Mouse (Mus musculus) stomach, adult 2 months (tissue): ENCODE results near the gene Olfr310. TPM values are rescaled to one million over a fixed set of nuclear protein-coding genes. Genes with fewer than 3 reads are reported as not detected.

Experiments
- polyA plus RNA-seq: library from polyadenylated mRNA; depleted of rRNA; stranded (reverse); fragments of >200 nt; gene quantifications from 2 replicates; pipeline ENCODE4 v1.2.3, GENCODE M21; 2012; rRNA removed

Olfr310 gene
- not detected in 2 replicates for polyA plus RNA-seq

DNA sequence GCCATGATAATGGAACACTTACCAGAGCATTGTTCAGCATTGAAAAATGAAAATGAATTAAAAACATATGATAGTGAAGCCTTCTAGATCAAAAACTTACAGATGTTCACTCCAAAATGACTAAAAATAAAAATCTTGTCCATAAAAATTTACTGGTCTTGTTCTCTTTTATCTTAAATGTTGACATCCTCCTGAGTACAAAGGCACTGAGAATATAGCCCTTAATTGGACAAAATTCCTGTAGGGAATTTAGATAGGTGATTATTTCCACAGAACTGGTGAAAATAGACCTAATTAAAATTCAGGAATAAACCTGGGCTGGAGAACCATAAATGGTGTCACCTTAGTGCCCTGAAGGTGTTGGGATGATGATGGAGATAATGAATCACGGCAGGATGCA, at the start of gene Olfr310:
Olfr310 (minus strand) TSS at position 101 of the 400 bp plus-strand sequence.

DNA sequence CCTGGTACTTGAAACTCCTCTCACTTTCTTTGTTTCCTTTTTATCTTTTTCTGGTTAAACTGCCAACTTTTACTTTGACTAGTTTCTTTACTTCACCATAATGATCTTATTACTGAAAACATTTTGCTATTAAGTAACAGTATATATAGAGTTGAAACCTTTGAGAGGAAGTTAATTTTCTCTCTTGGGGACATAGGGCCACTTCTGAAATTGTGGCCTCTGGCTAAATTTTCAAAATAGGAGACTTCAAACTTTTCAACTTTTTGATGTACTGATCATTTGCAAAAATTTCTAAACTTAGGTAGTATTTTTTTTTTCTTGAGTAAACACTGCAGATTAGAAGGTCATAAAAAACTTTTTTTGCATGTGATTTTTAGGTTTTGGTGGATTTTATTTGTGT, 48.6 kb upstream of the Olfr310 start, which contains the start of gene Olfr308:
Olfr308 (minus strand) TSS at position 101 of the 400 bp plus-strand sequence.

DNA sequence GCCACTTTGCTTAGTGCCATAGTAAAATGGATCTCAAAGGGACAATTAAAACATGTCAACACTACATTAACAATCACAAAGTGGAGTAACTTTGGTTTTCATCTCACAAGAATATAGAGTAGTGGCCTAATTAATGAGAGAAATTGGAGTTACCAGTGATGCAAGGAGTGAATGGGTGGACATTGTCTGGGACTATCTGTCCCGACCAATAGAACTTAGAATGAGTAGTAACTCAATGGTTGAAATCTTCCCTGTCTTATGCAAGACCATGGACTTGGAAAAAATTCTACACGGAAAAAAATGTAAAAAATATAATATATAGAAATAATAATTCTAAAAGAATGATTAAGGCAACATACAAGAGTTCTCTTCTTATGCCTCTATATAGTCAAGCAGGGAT, 36.6 kb upstream of the Olfr310 start, which contains the start of gene Olfr309:
Olfr309 (minus strand) TSS at position 101 of the 400 bp plus-strand sequence.

DNA sequence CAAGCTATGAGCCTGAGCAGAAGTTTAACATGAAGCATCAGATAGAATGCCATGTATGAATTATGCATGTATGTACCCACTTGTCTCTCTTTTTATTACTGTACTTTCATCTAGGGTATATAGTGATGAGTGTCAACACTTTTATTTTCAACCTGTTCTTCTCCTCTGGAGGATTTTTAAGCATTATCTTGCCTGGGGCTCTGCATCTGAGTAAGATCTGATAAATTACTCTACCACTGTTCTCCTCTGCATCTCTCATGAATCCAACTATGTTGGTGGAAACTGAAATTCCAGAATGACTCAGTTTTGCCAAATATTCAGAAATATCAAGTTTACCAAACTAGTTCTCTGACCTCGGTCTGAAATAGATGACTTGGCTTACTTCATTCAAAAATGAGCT, 30.8 kb downstream of the Olfr310 start, which contains the start of gene Vmn2r76:
Vmn2r76 (minus strand) TSS at position 101 of the 400 bp plus-strand sequence.

Other genes with a start within 250 kb of the Olfr310 start
- gene Vmn2r75, start 105.4 kb downstream of the Olfr310 start, polyA plus RNA-seq, result not detected in 2 replicates
- not detected in 2 replicates for gene Vmn2r76, start 30.9 kb downstream of the Olfr310 start, polyA plus RNA-seq
- gene Olfr309, start 36.5 kb upstream of the Olfr310 start, polyA plus RNA-seq, result not detected in 2 replicates
- gene Olfr308, start 48.5 kb upstream of the Olfr310 start, polyA plus RNA-seq, result not detected in 2 replicates
- gene Olfr307, start 60.4 kb upstream of the Olfr310 start, polyA plus RNA-seq, result not detected in 2 replicates
- gene Olfr305, start 89.8 kb upstream of the Olfr310 start, polyA plus RNA-seq, result not detected in 2 replicates
- gene Olfr304, start 109.5 kb upstream of the Olfr310 start, polyA plus RNA-seq, result not detected in 2 replicates
- gene Olfr303, start 120.6 kb upstream of the Olfr310 start, polyA plus RNA-seq, result not detected in 2 replicates
- gene Olfr301, start 126.7 kb upstream of the Olfr310 start, polyA plus RNA-seq, result not detected in 2 replicates
- gene Olfr299, start 182.7 kb upstream of the Olfr310 start, polyA plus RNA-seq, result not detected in 2 replicates
- not detected in 2 replicates for gene Olfr298, start 215.3 kb upstream of the Olfr310 start, polyA plus RNA-seq
- gene Olfr297, start 242.8 kb upstream of the Olfr310 start, polyA plus RNA-seq, result not detected in 2 replicates